Mouse (Mus musculus) adrenal gland (tissue): Measurements from ENCODE around the gene Fam89b.
"Not testable (repeated sequence)": the region's sequence is repeated elsewhere in the genome, so short reads cannot be mapped to it uniquely, and the experiment has no call there.

Source experiments
- intact Hi-C: fragments of 180-260 bp; cut with DNase I; formaldehyde crosslinking; loops from one replicate; pipeline ENCODE4 v1.15.1; 2025

Gene Fam89b

DNA sequence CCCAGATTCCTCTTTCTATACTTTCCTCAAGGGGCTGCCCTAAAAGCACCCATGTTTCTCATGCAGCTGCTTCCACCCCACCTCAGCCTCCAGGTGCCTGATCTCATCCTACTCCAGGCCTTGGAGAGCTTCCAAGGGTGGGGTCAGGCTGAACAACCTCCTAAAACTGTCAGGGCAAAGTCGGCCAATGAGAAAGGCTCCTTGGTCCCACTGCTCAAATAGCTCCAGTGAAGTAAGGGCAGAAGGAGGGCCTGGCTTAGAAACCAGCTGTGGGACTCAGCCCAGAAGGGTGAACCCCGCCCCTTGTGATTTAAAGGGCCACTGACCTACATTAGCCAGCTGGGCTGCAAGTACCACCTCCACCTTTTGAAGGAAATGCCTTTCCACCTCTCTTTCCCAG, 15.7 kb downstream of the Fam89b start:
- intact Hi-C loops = no loop called here

DNA sequence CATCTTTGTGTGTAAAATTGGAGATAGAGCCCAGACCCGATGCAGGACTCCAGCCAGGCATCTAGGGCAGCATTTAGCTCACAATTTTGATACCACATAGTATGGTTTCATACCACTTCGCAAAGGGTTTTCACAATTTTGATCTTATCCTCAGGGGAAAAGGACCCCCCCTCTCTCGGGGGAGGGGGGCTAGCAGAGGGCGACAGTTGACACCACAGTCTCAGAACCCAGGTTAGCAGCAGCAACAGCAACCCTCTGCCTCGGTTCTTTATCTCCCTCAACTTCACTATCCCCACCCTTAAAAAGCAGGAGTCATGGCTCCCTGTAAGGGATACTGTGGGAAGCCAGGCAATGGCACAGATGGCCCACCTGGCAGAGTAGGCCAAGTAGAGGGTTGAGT, 16.2 kb downstream of the Fam89b start:
- intact Hi-C loops = no loop called here

DNA sequence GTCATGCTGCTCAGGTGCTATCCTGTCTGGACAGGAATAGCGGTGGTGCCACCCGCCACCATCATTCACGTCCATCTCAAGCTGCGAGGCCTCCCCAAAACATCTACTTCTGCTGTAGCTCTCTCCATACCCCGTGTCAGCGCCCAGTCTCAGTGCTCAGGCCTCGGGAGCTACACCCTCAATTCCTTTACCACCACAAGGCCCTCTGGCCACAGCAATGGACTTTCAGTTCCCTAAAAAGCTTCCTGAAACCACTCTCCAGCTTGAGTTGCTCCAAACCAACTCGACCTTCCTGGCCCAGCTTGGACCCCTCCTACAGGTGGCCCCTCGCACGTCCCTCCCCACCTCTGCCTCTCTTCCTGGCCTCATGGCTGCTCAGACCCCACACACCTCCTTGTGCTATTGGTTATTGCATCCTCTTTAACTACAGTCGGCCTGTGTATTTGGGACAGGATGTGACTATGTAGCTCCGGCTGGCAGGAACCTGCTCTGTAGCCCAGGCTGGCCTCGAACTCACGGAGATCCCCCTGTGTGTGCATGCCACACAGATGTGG, 17.5 kb downstream of the Fam89b start:
- intact Hi-C loops = loop anchor here (2.0 kb wide), 1 partner anchor 69 kb away; no protein-coding TSS in a partner anchor

DNA sequence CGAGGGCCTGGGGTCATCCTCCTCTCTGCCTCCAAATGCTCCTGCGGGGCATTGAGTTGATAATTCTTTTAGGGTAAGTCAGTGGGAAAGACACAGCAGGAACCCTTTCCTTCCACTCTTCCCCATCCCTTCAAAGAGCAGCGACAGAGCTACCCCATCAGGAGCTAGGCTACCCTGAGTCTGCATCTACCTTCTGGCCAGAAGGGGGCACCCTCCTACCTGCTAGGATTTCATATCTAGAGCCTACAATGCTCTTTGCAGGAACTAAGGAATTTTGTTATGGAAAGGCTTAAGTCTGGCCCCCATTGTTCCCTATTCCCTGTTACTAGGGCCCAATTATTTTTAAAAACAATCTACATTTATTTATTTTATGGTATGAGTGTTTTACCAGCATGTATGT, 18.2 kb downstream of the Fam89b start:
- intact Hi-C loops = loop anchor here (2.0 kb wide), 1 partner anchor 70 kb away; no protein-coding TSS in a partner anchor

DNA sequence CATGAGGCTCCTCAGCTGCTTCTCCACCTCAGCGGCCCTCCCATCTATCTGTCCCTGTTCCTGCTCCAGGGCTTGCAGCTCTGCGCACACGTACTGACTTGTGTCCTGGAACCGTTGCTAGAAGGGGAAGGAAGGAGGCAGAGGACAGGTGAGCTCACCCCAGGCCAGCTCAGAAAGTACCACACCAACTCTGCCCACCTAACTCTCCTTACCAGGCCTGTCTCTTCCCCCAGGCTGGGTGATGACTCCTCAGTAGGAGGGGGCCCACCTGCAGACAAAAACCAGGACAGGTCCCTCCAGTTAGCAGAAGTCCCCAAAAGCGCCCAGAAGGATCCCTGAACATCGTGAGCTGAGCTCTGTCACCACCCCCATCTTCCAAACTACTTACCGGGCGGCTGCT, 18.9 kb downstream of the Fam89b start:
- intact Hi-C loops = loop anchor here (2.0 kb wide), 1 partner anchor 70 kb away; no protein-coding TSS in a partner anchor

DNA sequence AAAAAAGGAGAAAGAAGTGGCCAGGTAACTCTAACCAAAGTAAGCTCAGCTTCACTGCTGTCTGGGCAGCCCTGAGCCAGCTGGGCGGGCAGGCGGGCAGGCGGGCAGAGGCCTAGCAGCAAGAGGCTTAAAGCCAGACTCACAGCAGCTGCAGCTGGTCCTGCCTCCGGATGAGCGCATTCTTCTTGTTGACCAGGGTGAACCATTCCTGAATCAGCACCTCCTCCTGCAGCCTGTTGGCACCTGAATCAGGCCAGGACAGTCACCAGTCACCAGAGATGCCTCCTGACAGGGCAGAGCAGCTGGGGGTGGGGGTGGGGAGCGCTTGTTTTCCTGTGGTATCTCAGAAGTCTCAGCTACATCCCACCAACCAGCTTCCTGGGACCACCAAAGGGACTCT, 19.4 kb downstream of the Fam89b start:
- intact Hi-C loops = loop anchor here (2.0 kb wide), 1 partner anchor 71 kb away; no protein-coding TSS in a partner anchor

DNA sequence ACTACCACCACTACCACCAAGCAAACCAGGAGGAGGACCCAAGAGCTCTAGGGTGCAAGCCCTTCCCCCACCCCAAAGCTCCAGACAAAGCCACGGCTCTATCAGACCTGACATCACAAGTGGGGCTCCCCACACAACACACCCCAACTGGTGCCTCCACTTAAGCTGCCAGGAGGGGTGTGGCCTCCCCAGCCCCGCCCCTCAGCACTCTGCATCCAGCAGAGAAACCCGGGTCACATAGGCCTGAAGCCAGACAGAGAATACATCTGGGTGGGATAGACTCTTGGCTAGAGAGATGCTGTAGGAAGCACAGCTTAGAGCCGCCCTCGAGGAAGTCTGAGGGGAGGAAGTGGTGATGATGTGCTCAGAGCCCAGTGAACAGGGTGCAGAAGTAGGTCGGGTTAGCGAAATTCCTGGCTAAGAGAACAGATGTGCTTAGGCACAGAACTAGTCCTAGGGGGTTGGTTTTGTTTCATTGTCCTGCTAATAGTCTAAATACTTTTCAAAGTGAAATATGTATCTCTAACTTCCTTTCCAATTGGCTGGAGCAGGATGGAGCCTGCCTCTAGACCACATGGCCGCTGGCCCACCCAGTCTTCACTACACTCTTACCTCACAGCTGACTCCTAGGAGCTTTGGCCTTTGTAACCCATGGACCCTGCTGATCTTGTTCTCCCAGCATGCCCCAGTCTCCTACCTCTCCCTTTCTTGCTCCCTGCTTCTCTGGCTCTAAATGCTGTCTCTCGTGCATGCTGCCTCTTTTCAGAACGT, 24.5 kb downstream of the Fam89b start:
- intact Hi-C loops = no loop called here

DNA sequence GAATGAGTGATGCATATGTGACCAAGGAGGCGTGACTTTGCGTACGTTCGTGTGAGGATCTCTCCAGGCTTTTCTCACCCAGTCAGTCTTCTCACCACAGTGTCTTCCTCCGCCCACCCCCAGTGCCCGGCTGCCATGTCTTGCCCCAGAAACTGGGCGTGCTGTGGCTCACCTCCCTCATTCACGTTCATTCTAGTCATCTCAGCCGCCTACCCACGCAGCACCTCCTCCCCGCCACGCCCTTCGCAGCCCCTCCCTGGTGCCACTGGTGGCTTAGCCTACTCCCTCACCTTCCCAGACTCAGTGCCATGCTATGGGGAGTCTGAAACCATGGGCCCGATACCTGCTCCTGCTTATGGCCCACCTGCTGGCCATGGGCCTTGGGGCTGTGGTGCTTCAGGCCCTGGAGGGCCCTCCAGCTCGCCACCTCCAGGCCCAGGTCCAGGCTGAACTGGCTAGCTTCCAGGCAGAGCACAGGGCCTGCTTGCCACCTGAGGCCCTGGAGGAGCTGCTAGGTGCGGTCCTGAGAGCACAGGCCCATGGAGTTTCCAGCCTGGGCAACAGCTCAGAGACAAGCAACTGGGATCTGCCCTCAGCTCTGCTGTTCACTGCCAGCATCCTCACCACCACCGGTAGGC, 25.2 kb downstream of the Fam89b start, which contains the start of gene Kcnk7:
TSS of gene Kcnk7 (plus strand) at position 205 of the 638 bp plus-strand sequence.
- intact Hi-C loops = no loop called here

DNA sequence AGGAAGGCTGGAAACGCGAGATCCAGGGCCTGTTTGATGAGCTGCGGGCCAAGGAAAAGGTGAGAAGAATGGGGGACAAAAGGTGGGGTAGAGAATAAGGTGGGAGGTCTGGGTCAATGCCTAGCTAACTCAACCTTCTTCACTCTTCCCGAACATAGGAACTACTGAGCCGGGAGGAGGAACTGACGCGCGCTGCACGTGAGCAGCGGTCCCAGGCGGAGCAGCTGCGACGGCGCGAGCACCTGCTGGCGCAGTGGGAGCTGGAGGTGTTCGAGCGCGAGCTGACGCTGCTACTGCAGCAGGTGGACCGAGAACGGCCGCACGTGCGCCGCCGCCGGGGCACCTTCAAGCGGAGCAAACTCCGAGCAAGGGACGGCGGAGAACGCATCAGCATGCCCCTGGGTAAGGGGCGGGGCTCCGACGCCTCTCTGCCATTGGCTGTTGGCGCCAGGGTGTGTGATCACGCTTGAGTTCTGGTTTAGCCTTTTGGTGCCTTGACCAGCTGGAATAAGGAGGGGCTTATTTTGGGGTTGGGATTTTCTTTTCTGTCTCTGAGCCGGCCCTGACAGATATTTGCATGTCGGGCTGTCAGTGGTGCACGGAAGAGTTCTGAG, 33.5 kb downstream of the Fam89b start:
- intact Hi-C loops = no loop called here

DNA sequence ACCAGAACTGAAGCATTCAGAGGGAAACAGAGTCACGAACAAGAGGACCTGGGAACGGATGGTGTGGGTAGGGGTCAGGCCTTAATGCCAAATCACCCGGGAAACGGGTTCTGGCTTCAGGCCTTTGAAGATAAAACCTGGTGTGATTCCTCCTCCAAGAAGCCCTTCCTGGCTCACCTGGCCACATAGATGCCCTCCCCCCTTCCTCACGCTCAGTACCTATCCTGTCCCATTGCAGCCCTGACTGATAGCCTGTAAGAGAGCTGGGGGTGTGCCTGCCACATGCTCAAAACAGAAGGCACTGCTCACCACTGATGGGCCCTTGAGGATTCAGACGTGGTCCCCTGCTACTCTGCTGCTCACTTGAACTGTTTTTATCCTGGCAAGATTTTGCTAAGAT, 35.7 kb downstream of the Fam89b start:
- intact Hi-C loops = no loop called here

DNA sequence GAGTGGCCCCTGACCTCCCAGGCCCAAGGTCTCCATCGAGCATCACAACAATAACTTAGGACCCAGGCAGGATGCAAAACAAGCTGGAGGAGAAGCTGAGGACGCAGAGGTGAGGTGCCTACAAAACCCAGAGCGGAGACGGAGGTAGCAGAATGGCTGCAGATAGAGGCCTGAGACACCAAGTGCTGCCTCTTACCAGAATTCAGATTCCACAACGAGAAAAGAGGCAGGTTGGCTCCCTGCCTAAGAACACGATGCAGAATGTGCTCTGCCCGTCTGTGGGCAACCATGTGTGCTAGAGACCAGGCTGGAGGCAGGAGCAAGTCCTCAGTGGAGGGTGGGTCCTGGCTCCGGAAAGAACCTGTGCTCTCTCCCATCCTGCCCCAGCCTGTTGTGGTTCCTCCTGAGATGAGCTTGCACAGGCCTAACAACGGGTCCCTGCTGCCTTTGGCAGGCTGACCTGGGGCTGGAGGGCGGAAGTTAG, 36.5 kb downstream of the Fam89b start:
- intact Hi-C loops = no loop called here

DNA sequence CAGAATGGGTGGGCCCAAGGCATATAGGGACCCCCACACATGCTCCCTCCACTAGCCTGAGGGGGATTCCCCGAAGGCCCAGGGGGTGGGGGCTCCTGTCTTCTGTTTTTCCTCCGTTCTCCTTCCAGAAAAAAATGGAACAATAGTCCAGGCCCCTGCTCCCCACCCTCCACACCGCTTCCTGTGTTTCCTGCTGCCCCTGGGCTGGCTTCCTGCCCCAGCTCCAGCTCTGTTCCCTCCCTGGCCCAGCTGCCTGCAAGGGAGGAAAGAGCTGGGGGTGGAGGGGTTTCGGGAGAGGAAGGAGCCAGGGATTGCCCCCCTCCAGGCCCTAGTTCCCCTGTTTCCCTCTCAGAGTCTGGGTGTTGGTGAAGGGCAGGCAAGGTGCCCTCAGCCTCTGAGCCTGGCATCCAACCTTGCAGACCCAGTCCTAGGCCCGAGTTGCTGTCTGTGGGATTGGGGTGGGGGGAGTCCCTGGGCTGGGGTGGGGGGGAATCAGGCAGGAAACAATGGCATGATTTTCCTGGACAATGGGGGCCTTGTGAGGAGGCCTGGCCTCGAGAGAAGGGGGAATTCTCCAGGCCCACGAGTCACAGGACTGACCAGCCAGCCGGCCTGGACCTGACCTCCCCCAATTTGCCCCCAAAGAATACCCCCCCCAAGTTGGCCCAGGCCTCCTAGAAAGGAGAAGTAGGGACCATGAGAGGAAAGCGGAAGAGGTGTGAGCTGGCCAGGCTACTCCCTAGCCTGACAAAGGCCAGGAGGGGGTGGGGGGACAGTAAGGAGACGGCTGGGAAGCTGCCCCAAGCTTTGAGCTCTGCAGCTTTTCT, 37.2 kb downstream of the Fam89b start:
- intact Hi-C loops = no loop called here

DNA sequence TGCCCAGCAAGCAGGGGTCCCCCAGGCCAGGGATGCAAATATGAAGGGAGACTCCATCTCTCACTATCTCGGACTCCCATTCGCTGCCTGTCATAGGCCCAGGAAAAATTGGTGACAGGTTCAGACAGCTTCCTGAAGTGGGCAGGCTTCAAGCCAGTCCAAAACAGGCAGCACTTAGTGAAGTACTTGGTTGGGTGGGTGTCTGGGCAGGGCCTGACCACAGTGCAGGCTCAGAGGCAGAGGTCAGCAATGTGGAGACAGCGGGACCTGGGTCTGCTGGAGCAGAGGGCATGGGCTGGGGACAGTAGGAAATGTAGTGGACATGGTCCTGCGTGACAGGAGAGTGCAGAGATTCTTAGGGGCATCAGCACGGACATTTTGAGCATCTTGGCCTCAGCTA, 37.9 kb downstream of the Fam89b start:
- intact Hi-C loops = no loop called here

DNA sequence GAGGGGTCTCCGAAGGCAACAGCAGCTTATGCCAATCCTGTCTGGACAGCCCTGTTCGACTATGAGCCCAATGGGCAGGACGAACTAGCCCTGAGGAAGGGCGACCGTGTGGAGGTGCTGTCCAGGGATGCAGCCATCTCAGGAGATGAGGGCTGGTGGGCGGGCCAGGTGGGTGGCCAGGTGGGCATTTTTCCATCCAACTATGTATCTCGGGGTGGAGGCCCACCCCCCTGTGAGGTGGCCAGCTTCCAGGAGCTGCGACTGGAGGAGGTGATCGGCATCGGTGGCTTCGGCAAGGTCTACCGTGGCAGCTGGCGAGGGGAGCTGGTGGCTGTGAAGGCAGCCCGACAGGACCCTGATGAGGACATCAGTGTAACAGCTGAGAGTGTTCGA, 39.1 kb downstream of the Fam89b start:
- intact Hi-C loops = no loop called here

DNA sequence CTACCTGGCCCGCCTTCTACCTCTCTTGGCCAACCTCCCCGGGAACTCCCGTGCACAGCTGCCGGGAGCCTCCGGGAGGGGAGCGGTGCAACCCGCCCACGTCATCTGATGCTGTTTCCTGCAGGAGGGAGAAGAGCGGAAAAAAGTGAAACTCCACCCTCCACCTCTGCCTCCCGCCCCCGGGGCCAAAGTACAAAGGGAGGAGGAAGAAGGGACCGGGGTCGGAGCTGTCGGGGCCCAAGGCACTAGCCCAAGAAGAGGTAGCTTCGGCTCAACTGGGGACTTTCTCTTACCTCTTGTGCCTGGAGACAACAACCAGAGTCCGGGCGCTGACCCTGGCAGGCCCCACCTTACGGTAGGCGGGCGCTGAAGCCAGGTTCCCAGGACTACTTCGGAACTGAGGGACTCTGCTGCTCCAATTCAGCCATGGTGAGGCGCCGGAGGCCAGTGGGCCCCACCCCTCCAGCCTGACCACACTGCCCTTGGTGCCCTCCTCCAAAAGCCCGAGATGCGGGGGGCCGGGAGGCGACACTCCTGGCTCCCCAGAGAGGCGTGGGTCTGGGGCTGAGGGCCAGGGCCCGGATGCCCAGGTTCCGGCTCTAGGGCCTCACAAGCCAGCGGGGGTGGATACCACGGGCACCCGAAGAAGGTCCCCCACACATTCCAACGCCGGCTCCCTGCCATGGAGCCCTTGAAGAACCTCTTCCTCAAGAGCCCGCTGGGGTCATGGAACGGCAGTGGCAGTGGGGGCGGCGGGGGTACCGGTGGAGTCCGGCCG, 39.7 kb downstream of the Fam89b start:
- intact Hi-C loops = no loop called here

DNA sequence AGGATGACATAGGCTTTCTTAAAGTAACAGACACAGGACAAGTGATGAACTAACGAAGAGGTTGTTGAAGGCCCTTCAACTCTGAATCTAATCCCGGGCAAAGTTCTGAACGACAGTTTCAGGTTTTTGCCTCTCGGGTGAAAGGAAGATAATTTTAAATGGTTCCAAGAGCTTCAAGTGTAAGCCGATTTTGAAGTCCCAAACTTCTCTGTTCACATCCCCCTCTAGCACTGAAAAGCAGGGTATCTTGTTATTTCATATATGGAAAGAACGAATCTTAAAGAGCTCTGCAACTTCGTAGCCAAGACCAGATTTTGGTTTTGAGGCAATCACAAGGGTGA, 40.4 kb downstream of the Fam89b start:
- intact Hi-C loops = no loop called here

DNA sequence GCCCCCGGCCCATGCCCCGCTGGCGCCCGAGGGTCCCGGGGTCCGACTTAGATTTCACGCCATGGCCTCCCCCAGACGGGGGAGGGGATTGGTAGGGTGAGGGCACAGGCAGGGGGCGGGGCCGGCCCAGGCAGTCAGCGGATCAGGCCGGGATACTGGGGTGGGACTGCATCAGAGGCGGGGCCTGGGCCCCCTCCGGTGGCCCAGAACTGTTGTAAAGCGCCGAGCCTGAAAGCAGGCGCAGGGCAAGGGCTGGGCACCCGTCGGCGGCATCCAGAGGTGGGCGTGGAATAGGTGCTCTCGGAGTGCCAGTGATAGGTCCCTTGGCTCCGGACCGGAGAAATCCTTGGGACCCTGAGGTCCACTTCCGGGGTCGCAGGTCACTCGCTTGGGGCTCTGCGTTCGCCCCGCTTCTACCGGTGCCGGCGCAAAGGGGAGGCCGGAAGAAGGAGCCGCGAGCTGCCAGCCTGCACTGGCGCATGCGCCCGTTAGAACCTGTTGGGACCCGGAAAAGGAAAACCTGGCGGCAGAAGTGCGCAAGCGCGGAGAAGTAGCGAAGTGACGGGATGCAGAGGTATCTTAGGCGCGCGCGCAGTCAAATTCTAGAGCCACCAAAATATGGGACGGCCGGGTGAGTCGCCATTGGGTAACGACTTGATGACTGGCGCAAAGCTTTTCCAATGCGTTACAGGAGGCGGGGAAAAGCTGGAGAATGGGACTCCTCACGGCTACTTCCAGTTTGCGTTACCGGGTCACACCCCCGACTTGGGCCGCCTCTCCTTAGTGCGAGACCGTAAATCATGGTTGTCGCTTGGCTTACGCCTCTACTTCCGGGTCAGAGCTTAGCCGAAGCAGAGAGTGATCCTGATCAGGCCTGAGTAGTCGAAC, 41.0 kb downstream of the Fam89b start, which contains the start of the genes Map3k11 and Pcnx3:
TSS of gene Map3k11 (plus strand) at position 543 of the 888 bp plus-strand sequence.
TSS of gene Pcnx3 (minus strand) at position 709 of the 888 bp plus-strand sequence.
- intact Hi-C loops = no loop called here

DNA sequence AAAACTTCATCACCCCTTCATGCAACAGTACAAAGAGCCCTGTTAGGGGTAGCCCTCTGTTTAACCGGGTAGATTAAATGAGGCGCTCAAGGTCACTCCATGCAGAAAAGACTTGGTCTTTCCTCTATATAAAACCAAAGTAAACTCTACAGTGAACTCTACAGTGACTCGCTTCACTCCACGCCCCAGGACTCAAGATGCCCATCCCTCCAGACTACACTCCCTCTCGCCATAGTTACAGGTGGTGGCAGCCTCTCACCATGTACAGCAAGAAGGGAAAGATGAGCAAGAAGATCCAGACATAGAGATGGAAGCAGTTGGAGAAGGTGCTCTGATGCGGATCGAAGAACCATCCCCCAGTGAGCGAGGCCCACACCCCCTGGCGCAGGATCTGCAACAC, 41.7 kb downstream of the Fam89b start:
- intact Hi-C loops = no loop called here

DNA sequence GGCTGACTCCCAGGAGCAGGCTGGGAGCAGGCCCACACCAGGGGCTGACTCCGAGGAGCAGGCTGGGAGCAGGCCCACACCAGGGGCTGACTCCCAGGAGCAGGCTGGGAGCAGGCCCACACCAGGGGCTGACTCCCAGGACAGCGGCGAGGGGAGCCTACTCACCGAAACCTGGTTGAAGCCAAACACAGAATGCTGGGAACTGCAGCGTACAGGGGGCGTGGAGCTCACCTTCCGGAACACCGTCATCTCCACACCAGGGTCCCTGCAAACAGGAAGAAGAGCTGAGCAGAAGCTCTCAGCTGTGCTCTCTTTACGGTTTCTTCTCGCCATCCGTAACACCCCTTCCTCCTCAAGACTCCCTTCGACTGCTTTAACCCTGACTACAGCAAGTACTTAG, 42.5 kb downstream of the Fam89b start:
- intact Hi-C loops = not testable (repeated sequence)
